Mouse (Mus musculus): Measurements from ENCODE around the gene Gm5460.

Gene Gm5460

GRCm38 (mm10) chr14:34016381-34016780 lies at the start of gene Gm5460:
Gm5460 (plus strand) TSS chr14:34016758.
- no peak for DNase-seq

- DNase-seq = no peak
Observed at GRCm38 (mm10) chr14:33972679-33973078, 43.9 kb upstream of the Gm5460 start.

GRCm38 (mm10) chr14:33974752-33975151 lies 41.8 kb upstream of the Gm5460 start:
- DNase-seq = no peak

- DNase-seq = no peak
Observed at GRCm38 (mm10) chr14:33977748-33978147, 38.8 kb upstream of the Gm5460 start.

GRCm38 (mm10) chr14:33978604-33979059 lies 37.9 kb upstream of the Gm5460 start, which contains the start of gene Zfp488:
Zfp488 (minus strand) TSS chr14:33978764.
- no peak for DNase-seq

GRCm38 (mm10) chr14:33989201-33989600 lies 27.4 kb upstream of the Gm5460 start:
- no peak for DNase-seq

GRCm38 (mm10) chr14:33991971-33992370 lies 24.6 kb upstream of the Gm5460 start:
- DNase-seq = no peak

GRCm38 (mm10) chr14:33993051-33993450 lies 23.5 kb upstream of the Gm5460 start:
- DNase-seq = no peak

GRCm38 (mm10) chr14:33993521-33994289 lies 22.9 kb upstream of the Gm5460 start:
- DNase-seq = no peak

GRCm38 (mm10) chr14:33997427-33997826 lies 19.1 kb upstream of the Gm5460 start:
- DNase-seq = no peak

GRCm38 (mm10) chr14:34000076-34000475 lies 16.5 kb upstream of the Gm5460 start:
- no peak for DNase-seq

GRCm38 (mm10) chr14:34001445-34001844 lies 15.1 kb upstream of the Gm5460 start:
- DNase-seq = no peak

- DNase-seq = no peak
Observed at GRCm38 (mm10) chr14:34002358-34002757, 14.2 kb upstream of the Gm5460 start.

- DNase-seq = no peak
Observed at GRCm38 (mm10) chr14:34015063-34015462, 1.5 kb upstream of the Gm5460 start, which contains the start of gene Gm30083. Gm30083 (minus strand) TSS chr14:34015182.

GRCm38 (mm10) chr14:34016938-34017337 lies 380 bp downstream of the Gm5460 start:
- DNase-seq = no peak

- DNase-seq = no peak
Observed at GRCm38 (mm10) chr14:34026710-34027109, 10.2 kb downstream of the Gm5460 start.

- no peak for DNase-seq
Observed at GRCm38 (mm10) chr14:34033841-34034610, 17.5 kb downstream of the Gm5460 start.

GRCm38 (mm10) chr14:34041241-34041640 lies 24.7 kb downstream of the Gm5460 start:
- DNase-seq = no peak

GRCm38 (mm10) chr14:34043341-34043740 lies 26.8 kb downstream of the Gm5460 start:
- DNase-seq = no peak

- DNase-seq = no peak
Observed at GRCm38 (mm10) chr14:34050101-34050779, 33.7 kb downstream of the Gm5460 start.

GRCm38 (mm10) chr14:34052516-34052915 lies 36.0 kb downstream of the Gm5460 start, which contains the start of gene Antxrl:
Antxrl (plus strand) TSS chr14:34052707.
- DNase-seq = no peak

GRCm38 (mm10) chr14:34071665-34072064 lies 55.1 kb downstream of the Gm5460 start:
- no peak for DNase-seq

- peak; percentile 9 for DNase-seq
Observed at GRCm38 (mm10) chr14:34075346-34075745, 58.8 kb downstream of the Gm5460 start.
